ENCODE assay signal across 13 mouse cellular contexts in the genomic region with DNA sequence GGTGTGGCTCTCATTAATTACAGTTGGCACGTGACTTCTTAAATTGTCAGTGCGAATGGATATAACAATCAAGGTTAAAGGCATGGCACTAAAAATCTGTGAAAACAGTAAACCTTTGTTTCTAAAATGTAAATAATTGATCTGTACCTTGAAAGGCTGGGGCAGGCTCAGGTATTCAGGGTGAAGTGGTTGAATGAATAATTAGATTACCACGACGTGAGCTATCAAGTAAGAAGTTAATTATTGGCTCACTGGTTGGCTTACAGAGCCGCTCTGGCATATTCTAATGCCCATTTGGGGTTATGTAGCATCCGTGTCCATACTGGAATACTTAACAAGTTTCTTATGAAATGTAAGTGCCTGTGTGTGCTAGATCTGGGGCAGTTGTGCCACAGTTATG.
"Had no signal": no experiment of that assay in that cellular context is flagged by ENCODE, and none has a peak within 500 bp of the region (broad histone marks: within the 10 kb centered on the region; RNA-seq: fewer than 3 reads in every experiment).

No protein-coding gene starts in this region.

- ATAC-seq: hindbrain, postnatal 0 days; liver, postnatal 0 days; midbrain, embryonic 13.5 days had no signal

- H3K9ac ChIP-seq: hindbrain, embryonic 13.5 days; limb, embryonic 12.5 days; liver, embryonic 13.5 days; liver, postnatal 0 days; midbrain, embryonic 13.5 days had no signal

- H3K27ac ChIP-seq: hindbrain, embryonic 13.5 days; hindbrain, postnatal 0 days; limb, embryonic 12.5 days; liver, embryonic 13.5 days; midbrain, embryonic 13.5 days had no signal

- H3K4me1 ChIP-seq: limb, embryonic 12.5 days; midbrain, embryonic 13.5 days had no signal

- H3K4me3 ChIP-seq: hindbrain, embryonic 13.5 days; limb, embryonic 12.5 days; liver, embryonic 13.5 days; midbrain, embryonic 13.5 days had no signal

- H3K36me3 ChIP-seq: hindbrain, embryonic 13.5 days; limb, embryonic 12.5 days; liver, embryonic 13.5 days; midbrain, embryonic 13.5 days had no signal

- H3K9me3 ChIP-seq: hindbrain, embryonic 13.5 days; limb, embryonic 12.5 days; liver, embryonic 13.5 days; midbrain, embryonic 13.5 days had no signal

- H3K27me3 ChIP-seq: hindbrain, embryonic 13.5 days; limb, embryonic 12.5 days; liver, embryonic 13.5 days; midbrain, embryonic 13.5 days had no signal

- DNase-seq: layer of hippocampus, adult 9-11 months; layer of hippocampus, postnatal 36 days; liver; liver, embryonic 13.5 days; liver, postnatal 0 days; lung, postnatal 14 days; right cerebral cortex, postnatal 14 days; thymus, adult 2 months; thymus, postnatal 25 days had no signal

- H3K4me2 ChIP-seq: hindbrain, embryonic 13.5 days; limb, embryonic 12.5 days; liver, embryonic 13.5 days; midbrain, embryonic 13.5 days had no signal
